Mouse (Mus musculus): ENCODE measurements at regions not wholly inside any gene's neighbourhood (a gene's known extent, or its start where the extent isn't known, plus 50 kb on each side); places are given as distances from the start of the nearest gene placed in this dataset.
A peak's percentile ranks its signal among the peaks of the same experiment; 100 is the strongest.

GRCm38 (mm10) chr13:51917658-51918057, 71.2 kb downstream of the Gadd45g start:
- Histone ChIP-seq H3K27me3 (ENCODE audit: control insufficient read depth, insufficient read depth, low read length, poor library complexity, severe bottlenecking) (no peaks in the 10 kb centered on the region), H3K4me3 (ENCODE audit: low read depth, low read length) (no peak overlapping the region), H3K9me3 (replicated peaks; ENCODE audit: control insufficient read depth, insufficient read depth, low read length, poor library complexity, severe bottlenecking) (no peaks in the 10 kb centered on the region), H3K9ac (ENCODE audit: low read depth, poor library complexity, severe bottlenecking) (no peak overlapping the region), H3K27ac (ENCODE audit: insufficient read depth, low read length) (no peak overlapping the region), H3K4me1 (ENCODE audit: control insufficient read depth, insufficient read depth, low read length) (peaks cover 31% of the 10 kb centered on the region), H3K36me3 (ENCODE audit: control insufficient read depth, insufficient read depth, low read length, poor library complexity, severe bottlenecking) (no peaks in the 10 kb centered on the region)
- TF ChIP-seq EP300 (IDR thresholded peaks at IDR 0.05; ENCODE audit: insufficient read depth, low read depth, low read length) (no peak), CTCF (IDR thresholded peaks at IDR 0.05; ENCODE audit: low read depth, low read length) (no peak), POLR2A (IDR thresholded peaks at IDR 0.05; ENCODE audit: insufficient read depth, low read length) (no peak)

DNA sequence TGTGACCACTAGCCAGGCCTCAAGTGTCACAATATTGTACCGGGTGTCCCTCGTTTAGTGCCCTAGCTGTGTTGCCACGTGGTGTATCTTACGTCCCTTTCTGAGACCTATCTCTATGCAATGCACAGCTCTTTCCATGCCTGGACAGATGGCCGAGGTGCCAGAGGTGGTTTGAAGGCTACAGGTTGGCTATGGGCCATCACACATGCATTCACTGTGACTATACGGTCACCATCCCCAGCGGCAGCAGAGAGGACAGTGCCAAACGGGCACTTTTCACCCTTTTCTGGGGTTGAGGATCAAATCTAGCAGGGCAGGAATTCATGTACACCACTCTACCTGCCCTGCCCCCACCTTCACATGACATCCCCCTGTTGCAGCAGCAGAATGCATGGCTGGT, 71.6 kb downstream of the Gadd45g start:
- Histone ChIP-seq H3K27ac (ENCODE audit: insufficient read depth, low read length) (no peak overlapping the region), H3K4me3 (ENCODE audit: low read depth, low read length) (no peak overlapping the region), H3K4me1 (ENCODE audit: control insufficient read depth, insufficient read depth, low read length) (peaks cover 31% of the 10 kb centered on the region), H3K36me3 (ENCODE audit: control insufficient read depth, insufficient read depth, low read length, poor library complexity, severe bottlenecking) (no peaks in the 10 kb centered on the region), H3K9me3 (replicated peaks; ENCODE audit: control insufficient read depth, insufficient read depth, low read length, poor library complexity, severe bottlenecking) (no peaks in the 10 kb centered on the region), H3K9ac (ENCODE audit: low read depth, poor library complexity, severe bottlenecking) (no peak overlapping the region), H3K27me3 (ENCODE audit: control insufficient read depth, insufficient read depth, low read length, poor library complexity, severe bottlenecking) (no peaks in the 10 kb centered on the region)
- TF ChIP-seq POLR2A (IDR thresholded peaks at IDR 0.05; ENCODE audit: insufficient read depth, low read length): no peak
- TF ChIP-seq EP300 (IDR thresholded peaks at IDR 0.05; ENCODE audit: insufficient read depth, low read depth, low read length): no peak
- no peak for TF ChIP-seq CTCF (IDR thresholded peaks at IDR 0.05; ENCODE audit: low read depth, low read length)

GRCm38 (mm10) chr13:51918781-51919170, 72.3 kb downstream of the Gadd45g start:
- Histone ChIP-seq H3K9me3 (replicated peaks; ENCODE audit: control insufficient read depth, insufficient read depth, low read length, poor library complexity, severe bottlenecking) (no peaks in the 10 kb centered on the region), H3K4me1 (ENCODE audit: control insufficient read depth, insufficient read depth, low read length) (peaks cover 31% of the 10 kb centered on the region), H3K4me3 (ENCODE audit: low read depth, low read length) (no peak overlapping the region), H3K9ac (ENCODE audit: low read depth, poor library complexity, severe bottlenecking) (no peak overlapping the region), H3K27me3 (ENCODE audit: control insufficient read depth, insufficient read depth, low read length, poor library complexity, severe bottlenecking) (no peaks in the 10 kb centered on the region), H3K27ac (ENCODE audit: insufficient read depth, low read length) (no peak overlapping the region), H3K36me3 (ENCODE audit: control insufficient read depth, insufficient read depth, low read length, poor library complexity, severe bottlenecking) (no peaks in the 10 kb centered on the region)
- no peak for TF ChIP-seq POLR2A (IDR thresholded peaks at IDR 0.05; ENCODE audit: insufficient read depth, low read length)
- no peak for TF ChIP-seq CTCF (IDR thresholded peaks at IDR 0.05; ENCODE audit: low read depth, low read length)
- TF ChIP-seq EP300 (IDR thresholded peaks at IDR 0.05; ENCODE audit: insufficient read depth, low read depth, low read length): peak; percentile 87

- no peak overlapping the region for H3K4me3 ChIP-seq (ENCODE audit: low read depth, low read length)
- no peaks in the 10 kb centered on the region for H3K27me3 ChIP-seq (ENCODE audit: control insufficient read depth, insufficient read depth, low read length, poor library complexity, severe bottlenecking)
- no peaks in the 10 kb centered on the region for H3K9me3 ChIP-seq (replicated peaks; ENCODE audit: control insufficient read depth, insufficient read depth, low read length, poor library complexity, severe bottlenecking)
- H3K4me1 ChIP-seq (ENCODE audit: control insufficient read depth, insufficient read depth, low read length): peaks cover 35% of the 10 kb centered on the region
- TF ChIP-seq EP300 (IDR thresholded peaks at IDR 0.05; ENCODE audit: insufficient read depth, low read depth, low read length) (peak; percentile 78), CTCF (IDR thresholded peaks at IDR 0.05; ENCODE audit: low read depth, low read length) (no peak)
- H3K36me3 ChIP-seq (ENCODE audit: control insufficient read depth, insufficient read depth, low read length, poor library complexity, severe bottlenecking): no peaks in the 10 kb centered on the region
- H3K9ac ChIP-seq (ENCODE audit: low read depth, poor library complexity, severe bottlenecking): no peak overlapping the region
- no peak overlapping the region for H3K27ac ChIP-seq (ENCODE audit: insufficient read depth, low read length)
These were observed 72.8 kb downstream of the Gadd45g start for GRCm38 (mm10) chr13:51919171-51919793.

- Histone ChIP-seq H3K9me3 (replicated peaks; ENCODE audit: control insufficient read depth, insufficient read depth, low read length, poor library complexity, severe bottlenecking) (no peaks in the 10 kb centered on the region), H3K27me3 (ENCODE audit: control insufficient read depth, insufficient read depth, low read length, poor library complexity, severe bottlenecking) (no peaks in the 10 kb centered on the region), H3K9ac (ENCODE audit: low read depth, poor library complexity, severe bottlenecking) (no peak overlapping the region), H3K36me3 (ENCODE audit: control insufficient read depth, insufficient read depth, low read length, poor library complexity, severe bottlenecking) (no peaks in the 10 kb centered on the region), H3K4me3 (ENCODE audit: low read depth, low read length) (no peak overlapping the region), H3K4me1 (ENCODE audit: control insufficient read depth, insufficient read depth, low read length) (peaks cover 35% of the 10 kb centered on the region), H3K27ac (ENCODE audit: insufficient read depth, low read length) (peak overlapping the region; percentile 77; the same call in 1 of the 2 replicates)
- no peak for TF ChIP-seq POLR2A (IDR thresholded peaks at IDR 0.05; ENCODE audit: insufficient read depth, low read length)
- 0 out of 2 replicates have a peak, but pooled peaks have one; percentile 50 for TF ChIP-seq EP300 (IDR thresholded peaks at IDR 0.05; ENCODE audit: insufficient read depth, low read depth, low read length)
- no peak for TF ChIP-seq CTCF (IDR thresholded peaks at IDR 0.05; ENCODE audit: low read depth, low read length)
These were observed 73.5 kb downstream of the Gadd45g start for GRCm38 (mm10) chr13:51919937-51920336.

DNA sequence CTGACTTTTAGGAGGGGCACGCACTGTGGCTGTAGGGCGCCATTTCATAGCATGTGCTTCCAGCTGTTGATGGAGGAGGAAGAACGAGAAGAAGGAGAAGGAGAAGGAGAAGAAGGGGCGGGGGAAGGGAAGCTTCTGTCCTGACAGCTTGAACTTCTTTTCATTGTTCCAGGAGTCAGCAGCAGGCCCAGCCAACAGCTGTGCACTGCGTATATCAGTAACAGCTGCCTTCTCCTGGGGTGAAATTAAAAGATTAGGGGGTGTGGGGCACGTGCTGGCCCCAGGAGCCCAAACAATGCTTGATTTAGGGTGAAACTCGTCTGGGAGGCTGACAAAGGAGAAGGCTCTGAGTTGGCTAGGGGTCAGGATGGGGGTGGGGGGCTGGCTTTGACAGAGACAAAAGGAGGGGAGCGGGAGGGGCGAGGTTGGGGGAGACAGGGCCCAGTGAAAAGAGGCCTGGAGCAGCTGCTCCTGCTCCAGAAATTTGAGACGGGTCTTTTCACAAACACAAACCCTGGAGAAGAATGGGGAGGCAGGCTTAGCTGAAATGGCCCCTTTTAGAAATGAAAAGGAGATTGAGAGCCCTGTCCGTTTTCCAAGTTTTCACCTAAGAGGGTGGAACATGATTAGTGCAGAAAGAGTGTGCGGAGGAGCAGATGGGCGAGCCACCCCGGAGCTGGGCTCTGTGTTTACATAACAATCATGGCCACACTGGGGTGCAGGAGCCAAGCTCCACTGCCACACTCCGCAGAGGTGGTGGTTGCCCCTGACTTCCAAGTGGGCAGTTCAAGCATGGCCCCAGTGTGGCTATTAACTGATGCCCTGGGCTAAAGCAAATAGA, 74.3 kb downstream of the Gadd45g start:
- H3K9ac ChIP-seq (ENCODE audit: low read depth, poor library complexity, severe bottlenecking): no peak overlapping the region

More for the DNA sequence above, 74.3 kb downstream of the Gadd45g start:
- no peaks in the 10 kb centered on the region for H3K27me3 ChIP-seq (ENCODE audit: control insufficient read depth, insufficient read depth, low read length, poor library complexity, severe bottlenecking)
- no peak overlapping the region for H3K4me3 ChIP-seq (ENCODE audit: low read depth, low read length)
- TF ChIP-seq POLR2A (IDR thresholded peaks at IDR 0.05; ENCODE audit: insufficient read depth, low read length): no peak
- TF ChIP-seq EP300 (IDR thresholded peaks at IDR 0.05; ENCODE audit: insufficient read depth, low read depth, low read length): peak; percentile 95
- no peak for TF ChIP-seq CTCF (IDR thresholded peaks at IDR 0.05; ENCODE audit: low read depth, low read length)
- H3K9me3 ChIP-seq (replicated peaks; ENCODE audit: control insufficient read depth, insufficient read depth, low read length, poor library complexity, severe bottlenecking): no peaks in the 10 kb centered on the region
- H3K27ac ChIP-seq (ENCODE audit: insufficient read depth, low read length): peak overlapping the region; percentile 77
- peaks cover 35% of the 10 kb centered on the region for H3K4me1 ChIP-seq (ENCODE audit: control insufficient read depth, insufficient read depth, low read length)
- H3K36me3 ChIP-seq (ENCODE audit: control insufficient read depth, insufficient read depth, low read length, poor library complexity, severe bottlenecking): no peaks in the 10 kb centered on the region

All from ES-Bruce4 (cell line).